Mouse (Mus musculus): ENCODE results near the gene Lix1l. TPM values are rescaled to one million over a fixed set of nuclear protein-coding genes. Genes with fewer than 3 reads are reported as not detected.

Gene Lix1l
- polyA plus RNA-seq (2012; rRNA removed), result 30.3 and 30.7 TPM in 2 replicates

DNA sequence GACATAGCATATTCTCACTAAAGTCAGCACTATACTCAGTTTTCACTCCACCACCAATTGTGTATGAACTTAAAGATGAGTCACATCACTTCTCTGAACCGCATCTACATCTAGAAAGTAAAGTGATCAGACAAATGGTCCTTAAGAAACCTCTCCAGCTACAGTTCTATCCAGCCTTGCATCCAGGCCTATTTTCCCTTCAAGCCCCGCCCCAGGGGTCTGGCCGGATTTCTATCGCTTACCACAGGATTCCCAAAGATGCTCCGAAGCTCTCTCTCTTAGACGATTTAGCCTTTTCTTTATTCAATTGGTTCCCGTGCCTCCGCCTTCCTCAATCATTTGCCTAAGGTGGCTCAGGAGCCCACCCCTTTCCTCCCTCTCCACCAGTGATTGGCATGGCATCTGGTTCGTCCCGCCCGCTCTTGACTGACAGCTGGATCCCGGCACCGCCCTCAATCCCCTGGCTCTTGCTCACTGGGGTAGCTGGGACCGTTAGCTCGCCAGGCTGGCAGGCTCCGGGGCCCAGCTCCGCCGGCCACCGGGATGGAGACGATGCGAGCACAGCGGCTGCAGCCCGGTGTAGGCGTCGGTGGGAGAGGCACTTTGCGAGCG lies at the start of gene Lix1l:
Gene Lix1l (plus strand): TSS at position 511 of the 612 bp plus-strand sequence.
- DNase-seq (ENCODE audit: extremely low spot score in 1 of 2, low spot score in 1 of 2), result peak; percentile 93 to 95

DNA sequence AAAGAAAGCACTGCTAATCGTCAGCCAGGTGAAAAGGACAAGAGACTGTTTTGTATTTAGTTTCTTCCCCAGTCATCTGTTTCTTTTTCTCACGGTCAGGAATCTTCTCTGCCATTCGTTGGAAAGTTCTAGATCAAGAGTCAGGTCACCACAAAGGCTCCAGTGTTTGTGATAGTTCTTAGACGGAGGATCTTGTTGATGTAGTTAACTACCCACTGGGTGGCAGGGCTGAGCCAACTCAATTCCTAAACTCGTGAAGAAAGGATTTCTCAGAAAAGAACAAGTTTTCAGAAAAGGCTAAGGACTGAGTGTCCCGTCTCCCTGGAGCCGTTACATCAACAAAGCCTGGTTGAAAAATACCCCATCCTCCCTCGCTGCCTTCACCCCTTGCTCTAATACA lies 49.7 kb upstream of the Lix1l start:
- peak in 1 of 2 experiments; percentile 72 for DNase-seq (ENCODE audit: extremely low spot score in 1 of 2, low spot score in 1 of 2)

DNA sequence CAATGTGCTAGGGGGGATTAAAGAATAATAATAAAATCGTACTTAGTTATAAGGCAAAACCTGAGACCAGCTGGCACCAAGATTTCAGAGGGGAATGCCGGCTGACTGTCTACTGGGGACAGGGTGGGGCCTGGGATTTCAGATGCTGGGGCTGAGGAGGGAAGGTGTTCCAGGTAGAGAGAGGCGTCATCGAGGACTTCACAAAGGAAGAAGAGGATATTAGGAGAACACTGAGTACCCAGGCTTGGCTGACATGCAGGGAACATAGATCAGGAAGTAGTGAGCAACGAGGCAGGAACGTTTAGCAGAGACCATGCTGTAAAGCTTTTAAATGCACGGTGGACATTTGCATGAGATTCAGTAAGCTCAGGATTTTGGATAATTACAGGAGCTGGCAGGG lies 49.1 kb upstream of the Lix1l start:
- no peak for DNase-seq (ENCODE audit: extremely low spot score in 1 of 2, low spot score in 1 of 2)

DNA sequence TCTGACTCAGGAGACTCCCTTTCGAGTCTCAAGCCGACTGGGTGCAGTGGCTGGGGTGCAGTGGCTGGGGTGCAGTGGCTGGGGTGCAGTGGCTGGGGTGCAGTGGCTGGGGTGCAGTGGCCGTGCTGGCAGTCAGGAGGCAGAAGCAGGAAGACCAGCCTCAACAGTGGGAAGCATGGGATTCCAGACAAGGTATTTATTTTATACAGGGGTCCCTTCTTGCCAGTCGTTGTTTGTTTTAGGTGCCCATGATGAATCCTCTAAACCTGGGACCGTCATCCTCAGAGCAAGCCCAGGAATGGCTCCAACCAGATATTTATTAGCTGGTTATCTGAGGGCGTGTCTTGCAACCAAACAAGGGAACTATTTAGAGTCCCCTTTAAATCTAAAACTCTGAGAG lies 47.3 kb upstream of the Lix1l start:
- no peak for DNase-seq (ENCODE audit: extremely low spot score in 1 of 2, low spot score in 1 of 2)

DNA sequence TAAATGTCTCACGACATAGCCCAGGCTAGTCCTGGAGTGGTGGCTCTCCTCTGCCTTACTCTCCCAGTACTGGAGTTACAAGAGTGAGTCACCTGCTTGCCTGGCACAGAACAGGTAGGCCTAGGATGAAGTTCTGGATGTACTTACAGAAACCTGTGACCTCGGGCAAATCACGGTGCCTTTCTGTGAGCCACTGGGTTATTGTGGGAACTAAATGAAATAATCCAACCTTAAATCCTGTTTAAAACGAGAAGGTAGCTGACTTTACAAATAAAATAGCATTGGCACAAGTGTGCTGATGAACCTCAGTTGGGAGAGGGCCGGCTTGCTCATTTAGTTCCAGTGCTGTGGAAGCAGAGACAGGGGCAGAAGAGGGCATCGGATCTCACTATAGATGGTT lies 46.7 kb upstream of the Lix1l start:
- no peak for DNase-seq (ENCODE audit: extremely low spot score in 1 of 2, low spot score in 1 of 2)

DNA sequence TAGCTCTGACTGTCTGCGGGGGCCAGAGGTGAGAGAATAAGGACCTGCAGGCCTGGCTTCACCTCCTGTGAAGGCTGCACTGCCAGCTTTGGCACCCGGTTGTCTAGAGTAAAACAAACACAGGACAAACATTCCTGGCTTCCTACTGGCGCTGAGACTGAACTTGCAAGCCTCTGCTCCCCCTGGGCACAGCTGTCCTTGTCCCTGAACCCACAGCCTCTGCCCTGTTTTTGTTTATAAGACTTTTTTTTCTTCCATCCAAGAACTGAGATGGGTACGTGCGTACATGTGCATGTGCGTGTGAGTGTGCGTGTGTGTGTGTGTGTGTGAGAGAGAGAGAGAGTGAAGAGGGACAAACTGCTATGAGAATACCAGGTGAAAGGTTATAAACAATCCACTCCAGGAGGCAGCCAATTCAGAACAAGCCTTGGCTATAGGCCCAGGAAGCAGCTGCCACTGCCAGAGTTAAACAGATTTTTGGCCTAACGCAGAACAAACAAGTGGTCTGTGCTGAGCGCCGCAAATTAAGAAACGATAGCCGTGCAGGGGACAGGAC lies 45.8 kb upstream of the Lix1l start:
- DNase-seq (ENCODE audit: extremely low spot score in 1 of 2, low spot score in 1 of 2), result peak in 1 of 2 experiments; percentile 47

DNA sequence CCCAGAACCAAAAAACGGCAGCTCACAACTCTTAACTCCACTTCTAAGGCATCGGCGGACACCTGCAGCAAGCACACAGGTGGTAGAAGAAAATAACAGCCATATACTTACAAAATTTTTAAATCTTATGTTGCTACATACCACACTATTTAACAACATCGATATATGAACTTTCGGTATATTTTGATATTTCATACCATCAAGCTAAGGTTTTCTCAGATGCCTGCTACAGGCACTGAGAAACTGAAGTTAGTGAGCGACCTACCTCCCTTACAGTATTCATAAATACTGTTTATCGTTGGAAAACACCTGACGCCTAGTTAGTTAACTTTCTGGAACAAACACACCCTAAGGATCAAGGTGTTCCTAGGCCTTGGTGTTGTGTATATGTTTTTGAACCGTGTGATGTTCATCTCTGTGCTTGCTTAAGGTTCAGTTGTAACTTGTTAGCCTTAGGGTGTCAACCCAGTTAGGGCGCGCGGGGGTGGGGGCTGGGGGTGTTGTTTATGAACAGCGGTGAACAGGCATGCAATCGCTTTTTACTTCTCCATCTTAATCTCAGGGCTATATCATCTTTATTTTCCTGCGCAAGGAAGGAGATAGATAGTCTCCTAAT lies 44.8 kb upstream of the Lix1l start:
- no peak for DNase-seq (ENCODE audit: extremely low spot score in 1 of 2, low spot score in 1 of 2)

DNA sequence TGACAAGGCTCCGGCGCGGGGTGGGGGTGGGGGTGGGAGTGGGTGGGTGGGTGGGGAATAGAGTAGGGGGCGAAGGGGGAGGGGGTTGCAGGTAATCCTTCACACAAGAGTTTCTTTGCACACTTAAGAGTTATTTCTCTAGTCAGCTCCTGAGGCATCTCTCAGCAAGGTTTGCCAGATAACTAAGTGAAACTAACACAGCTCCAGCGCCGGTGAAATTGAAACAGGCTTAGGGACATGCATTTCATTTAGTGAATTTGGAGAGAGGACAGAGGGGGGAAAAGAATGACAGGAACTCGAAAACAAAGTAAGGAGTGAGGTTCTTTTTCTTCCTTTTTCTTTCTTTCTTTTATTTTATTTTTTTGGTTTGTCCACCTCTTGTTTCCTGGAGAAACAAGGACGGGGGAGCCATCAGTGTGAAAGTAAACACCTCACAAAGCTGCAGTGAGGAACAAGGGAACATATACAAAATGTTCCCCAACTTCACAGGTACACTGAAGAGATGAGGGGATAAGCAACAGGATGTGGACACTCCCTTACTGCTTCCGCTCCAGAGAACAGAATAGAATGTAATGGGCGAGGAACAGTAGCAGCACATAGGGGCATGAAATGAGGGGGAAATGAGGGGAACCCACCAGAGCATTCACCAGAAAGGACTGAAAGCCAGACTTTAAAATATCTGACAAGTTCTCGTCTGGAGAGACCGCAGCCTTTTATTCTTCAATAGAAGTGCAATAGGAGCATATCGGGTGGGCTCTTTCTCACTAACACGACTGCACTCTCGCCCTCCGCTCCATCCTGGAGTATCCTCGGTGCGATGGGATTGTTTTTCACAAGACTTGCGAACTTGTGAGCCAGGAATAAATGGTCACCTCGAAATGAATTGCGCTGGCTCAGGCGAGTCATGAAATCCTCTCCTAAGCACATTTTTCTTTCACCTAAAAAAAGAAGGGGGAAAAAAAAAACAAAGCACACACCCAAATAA lies 44.0 kb upstream of the Lix1l start:
- no peak for DNase-seq (ENCODE audit: extremely low spot score in 1 of 2, low spot score in 1 of 2)

DNA sequence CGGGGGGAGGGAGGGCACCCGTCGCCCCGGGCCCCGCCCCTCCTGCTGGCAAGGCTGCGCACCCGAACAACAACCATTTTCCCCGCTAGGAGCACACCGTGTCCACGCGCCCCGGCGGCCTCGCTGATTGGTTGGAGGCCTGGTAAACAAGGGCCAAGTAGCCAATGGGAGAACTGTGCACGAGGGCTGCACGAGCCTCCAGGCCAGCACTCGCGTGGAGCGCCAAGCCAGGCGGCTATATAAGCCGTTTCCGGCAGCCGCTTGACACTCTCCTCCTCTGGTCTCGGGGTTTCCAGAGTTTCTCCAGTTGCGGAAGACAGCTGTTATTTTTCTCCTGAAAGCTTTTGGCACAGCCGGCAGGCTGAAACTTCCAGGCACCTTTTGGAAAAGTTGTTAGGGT lies 43.3 kb upstream of the Lix1l start, which contains the start of gene Txnip:
Gene Txnip (plus strand): TSS at position 264 of the 400 bp plus-strand sequence.
- DNase-seq (ENCODE audit: extremely low spot score in 1 of 2, low spot score in 1 of 2), result peak; percentile 91 to 95

DNA sequence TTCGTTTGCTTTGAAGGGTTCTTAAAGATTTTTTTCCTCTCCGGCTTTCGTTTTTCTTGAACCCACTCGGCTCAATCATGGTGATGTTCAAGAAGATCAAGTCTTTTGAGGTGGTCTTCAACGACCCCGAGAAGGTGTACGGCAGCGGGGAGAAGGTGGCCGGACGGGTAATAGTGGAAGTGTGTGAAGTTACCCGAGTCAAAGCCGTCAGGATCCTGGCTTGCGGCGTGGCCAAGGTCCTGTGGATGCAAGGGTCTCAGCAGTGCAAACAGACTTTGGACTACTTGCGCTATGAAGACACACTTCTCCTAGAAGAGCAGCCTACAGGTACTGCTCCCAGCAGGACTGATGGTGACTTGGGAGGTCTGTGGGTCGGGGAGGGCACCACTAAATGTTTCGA lies 42.8 kb upstream of the Lix1l start:
- no peak for DNase-seq (ENCODE audit: extremely low spot score in 1 of 2, low spot score in 1 of 2)

DNA sequence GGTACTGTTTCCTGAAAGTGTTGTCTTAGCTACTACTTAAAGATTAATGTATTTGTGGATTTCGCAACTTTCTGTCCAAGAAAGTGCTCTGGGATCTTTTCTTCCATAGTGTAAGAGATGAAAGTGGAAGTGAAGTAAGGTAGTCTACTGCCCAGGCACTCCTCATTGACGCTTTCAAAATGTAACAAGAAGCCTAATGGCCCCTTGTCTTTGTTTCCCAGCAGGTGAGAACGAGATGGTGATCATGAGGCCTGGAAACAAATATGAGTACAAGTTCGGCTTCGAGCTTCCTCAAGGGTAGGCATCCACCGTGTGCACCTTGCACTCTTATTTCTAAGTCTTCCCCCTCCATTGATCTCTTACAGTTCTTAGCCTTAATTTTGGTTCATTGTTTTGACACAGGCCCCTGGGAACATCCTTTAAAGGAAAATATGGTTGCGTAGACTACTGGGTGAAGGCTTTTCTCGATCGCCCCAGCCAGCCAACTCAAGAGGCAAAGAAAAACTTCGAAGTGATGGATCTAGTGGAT lies 42.2 kb upstream of the Lix1l start:
- no peak for DNase-seq (ENCODE audit: extremely low spot score in 1 of 2, low spot score in 1 of 2)

DNA sequence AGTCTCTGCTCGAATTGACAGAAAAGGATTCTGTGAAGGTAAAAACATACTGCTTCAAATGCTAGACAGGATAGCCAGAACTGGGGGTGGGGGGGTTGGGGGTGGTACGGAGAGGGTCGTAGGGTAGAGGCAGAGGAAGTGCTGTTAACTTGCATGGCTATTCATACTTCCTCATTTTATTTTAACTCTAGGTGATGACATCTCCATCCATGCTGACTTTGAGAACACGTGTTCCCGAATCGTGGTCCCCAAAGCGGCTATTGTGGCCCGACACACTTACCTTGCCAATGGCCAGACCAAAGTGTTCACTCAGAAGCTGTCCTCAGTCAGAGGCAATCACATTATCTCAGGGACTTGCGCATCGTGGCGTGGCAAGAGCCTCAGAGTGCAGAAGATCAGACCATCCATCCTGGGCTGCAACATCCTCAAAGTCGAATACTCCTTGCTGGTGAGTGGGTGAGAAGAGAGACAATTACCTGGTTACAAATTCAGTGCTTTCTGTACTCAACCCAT lies 41.5 kb upstream of the Lix1l start:
- DNase-seq (ENCODE audit: extremely low spot score in 1 of 2, low spot score in 1 of 2), result no peak

DNA sequence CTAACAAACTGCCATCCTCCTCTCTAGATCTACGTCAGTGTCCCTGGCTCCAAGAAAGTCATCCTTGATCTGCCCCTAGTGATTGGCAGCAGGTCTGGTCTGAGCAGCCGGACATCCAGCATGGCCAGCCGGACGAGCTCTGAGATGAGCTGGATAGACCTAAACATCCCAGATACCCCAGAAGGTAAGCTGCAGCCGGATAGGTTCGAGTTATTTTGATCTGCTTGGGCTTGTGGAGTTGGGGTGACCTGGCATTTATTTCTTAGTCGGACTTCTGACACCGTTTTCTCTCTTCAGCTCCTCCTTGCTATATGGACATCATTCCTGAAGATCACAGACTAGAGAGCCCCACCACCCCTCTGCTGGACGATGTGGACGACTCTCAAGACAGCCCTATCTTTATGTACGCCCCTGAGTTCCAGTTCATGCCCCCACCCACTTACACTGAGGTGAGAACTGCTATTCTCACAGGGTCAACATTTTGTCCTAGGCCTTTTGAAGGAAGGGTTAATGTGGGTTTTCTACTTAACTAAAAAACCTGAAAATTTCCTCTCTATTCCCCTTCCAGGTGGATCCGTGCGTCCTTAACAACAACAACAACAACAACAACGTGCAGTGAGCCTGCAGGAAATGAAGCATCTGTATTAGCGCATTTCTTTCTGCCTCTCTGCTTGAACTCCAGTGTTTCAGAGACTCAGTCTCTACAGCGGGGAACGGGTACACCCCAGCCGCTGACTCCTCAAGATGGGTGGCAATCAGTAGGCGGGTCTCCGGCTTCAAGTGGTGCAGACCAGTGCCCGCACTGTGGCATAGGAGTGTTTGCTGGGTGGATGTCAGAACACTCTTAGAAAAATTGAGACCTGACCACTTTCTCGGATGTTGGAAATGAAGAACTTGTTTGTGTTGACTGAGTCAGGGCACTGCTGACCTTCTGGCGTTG lies 40.8 kb upstream of the Lix1l start:
- DNase-seq (ENCODE audit: extremely low spot score in 1 of 2, low spot score in 1 of 2), result no peak

DNA sequence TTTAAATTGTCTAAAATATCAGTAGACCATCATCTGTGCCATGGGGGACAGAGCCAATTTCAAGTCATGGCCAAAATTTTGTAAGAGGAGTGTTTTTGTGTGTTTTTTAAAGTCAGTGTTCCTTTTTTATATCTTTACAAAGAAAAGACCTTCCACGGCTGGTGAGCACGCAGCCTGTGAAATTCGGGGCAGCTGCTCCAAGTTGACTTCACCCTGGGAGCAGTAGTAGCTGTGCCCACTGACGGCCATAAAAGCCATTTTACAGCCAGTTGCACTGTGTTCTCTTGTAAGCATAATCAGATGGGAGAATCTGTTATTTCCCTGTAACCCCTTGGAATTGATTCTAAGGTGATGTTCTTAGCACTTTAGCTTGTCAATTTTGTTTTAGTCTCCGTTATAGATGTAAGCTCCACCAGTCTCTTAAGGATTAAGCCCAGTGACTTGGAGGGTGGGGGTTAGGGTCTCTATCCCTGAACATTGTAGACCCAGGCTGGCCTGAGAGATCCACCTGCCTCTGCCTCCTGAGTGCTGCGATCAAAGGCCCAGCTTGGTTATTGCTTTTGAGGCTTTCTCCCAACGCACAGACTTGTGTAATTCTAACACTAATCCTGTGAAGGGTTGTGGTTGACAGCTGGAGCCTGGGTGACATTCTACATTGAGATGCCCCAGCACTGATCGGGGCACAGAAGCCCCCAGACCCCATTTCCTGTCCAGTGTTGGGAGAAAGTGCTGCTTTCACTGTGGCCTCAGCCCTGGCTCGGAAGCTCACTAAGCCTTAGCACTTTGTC lies 39.9 kb upstream of the Lix1l start:
- no peak for DNase-seq (ENCODE audit: extremely low spot score in 1 of 2, low spot score in 1 of 2)

DNA sequence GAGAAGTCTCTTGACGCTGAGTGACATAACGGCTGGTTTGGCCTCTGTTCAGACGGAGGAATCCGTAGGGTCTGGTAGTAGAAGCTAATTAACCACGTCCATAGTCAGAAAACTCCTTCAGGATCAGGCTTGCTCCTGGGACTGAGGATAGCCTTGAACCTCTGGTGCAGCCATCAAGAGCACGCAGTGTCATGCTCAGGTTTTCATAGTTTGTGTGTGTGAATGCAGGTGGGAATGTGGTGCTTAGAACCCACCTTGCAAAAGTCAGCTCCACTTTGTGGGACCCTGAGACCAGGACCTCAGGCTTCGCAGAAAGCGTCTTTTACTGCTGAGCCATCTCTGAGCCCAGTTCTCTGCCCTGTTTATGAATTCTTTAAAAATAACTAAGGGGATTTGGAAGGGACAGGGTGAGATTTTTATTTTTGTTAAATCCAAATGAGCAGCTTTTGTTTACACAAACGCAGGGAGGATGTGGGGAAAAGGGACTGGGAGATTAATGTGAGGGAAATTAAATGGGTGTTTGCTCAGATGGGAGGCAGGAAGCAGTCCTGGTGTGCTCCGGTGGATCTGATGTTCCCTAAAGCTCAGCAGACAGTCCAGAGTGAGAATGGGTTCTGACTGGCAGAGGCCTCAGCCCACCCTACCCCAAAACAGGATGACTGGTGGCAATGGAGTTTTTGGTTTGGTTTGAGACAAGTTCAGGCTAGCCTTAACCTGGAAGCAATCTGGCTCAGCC lies 38.8 kb upstream of the Lix1l start:
- DNase-seq (ENCODE audit: extremely low spot score in 1 of 2, low spot score in 1 of 2), result no peak

DNA sequence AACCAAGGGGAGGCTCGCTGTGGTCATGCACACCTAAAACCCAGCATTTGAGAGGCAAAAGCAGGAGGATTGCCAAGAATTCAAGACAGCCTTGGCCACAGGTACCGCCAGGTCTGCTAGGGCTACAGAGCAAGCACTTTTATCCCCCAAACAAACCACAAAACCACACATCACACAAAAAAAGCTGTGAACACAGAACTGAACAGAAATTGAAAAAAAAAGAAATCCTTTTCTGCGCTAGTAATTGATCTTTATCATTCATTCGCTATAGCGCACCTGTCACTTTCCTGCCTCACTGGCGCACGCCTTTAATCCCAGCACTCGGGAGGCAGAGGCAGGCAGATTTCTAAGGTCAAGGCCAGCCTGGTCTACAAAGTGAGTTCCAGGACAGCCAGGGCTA lies 37.7 kb upstream of the Lix1l start:
- no peak for DNase-seq (ENCODE audit: extremely low spot score in 1 of 2, low spot score in 1 of 2)

DNA sequence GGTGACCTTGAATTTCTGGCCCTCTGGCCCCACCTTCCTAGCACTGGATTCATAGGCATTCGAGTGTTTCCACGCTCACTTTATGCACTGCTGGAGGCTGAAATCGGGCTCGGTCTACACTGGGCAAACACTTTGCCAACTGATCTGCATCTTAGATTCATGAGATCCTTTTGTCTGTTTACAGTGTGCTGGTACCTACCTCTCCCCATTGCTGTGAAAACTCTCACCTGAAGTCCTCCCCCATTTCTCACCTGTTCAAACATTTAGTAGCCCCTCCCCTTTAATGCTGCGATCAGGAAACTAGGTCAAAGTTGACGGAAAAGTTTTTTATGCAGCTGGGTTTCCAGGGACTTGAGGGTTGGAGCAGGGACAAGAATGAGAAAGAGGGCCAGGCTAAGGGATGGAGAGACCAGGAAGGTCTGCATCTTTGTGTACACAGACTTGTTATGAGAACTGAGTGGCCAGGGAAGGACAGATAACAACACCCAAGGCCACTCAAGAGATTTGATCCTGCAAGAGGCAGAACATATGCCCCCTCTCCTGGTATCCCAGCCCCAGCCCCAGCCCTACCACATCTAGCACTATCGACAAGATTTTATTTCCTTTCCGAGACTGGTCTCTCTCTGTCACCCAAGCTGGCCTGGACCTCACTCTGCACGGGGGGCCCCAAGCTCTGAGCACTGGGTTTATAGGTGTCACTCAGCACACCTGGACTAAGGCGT lies 36.9 kb upstream of the Lix1l start:
- no peak for DNase-seq (ENCODE audit: extremely low spot score in 1 of 2, low spot score in 1 of 2)

Data from frontal cortex, adult 2 months (tissue).